Mouse (Mus musculus) spleen, adult 10 weeks (tissue): Measurements from ENCODE around the gene Sar1b. TPM values are rescaled to one million over a fixed set of nuclear protein-coding genes. Genes with fewer than 3 reads are reported as not detected.

ENCODE experiments used
- polyA plus RNA-seq: library from polyadenylated mRNA; stranded (reverse); fragments of 350-450 nt; fragmentation: Illumina TruSeq; extraction: RNeasy Lipid Tissue Mini Kit (QIAGEN cat#74804); gene quantifications from one replicate; pipeline ENCODE4 v1.2.3, GENCODE M21; 2015; ENCODE audit warnings: low replicate concordance; ENCODE audit not compliant: insufficient read depth

Gene Sar1b
- polyA plus RNA-seq, result 65.2 TPM

GRCm38 (mm10) chr11:51763213-51763907 lies at the start of gene Sar1b, which contains the start of gene Sec24a:
Gene Sar1b, plus strand, starts transcription at chr11:51763687.
Gene Sec24a, minus strand, starts transcription at chr11:51763634.

Other genes starting within 250 kb of the Sar1b start
- gene Phykpl, start 178.9 kb upstream of the Sar1b start, polyA plus RNA-seq, result 16.0 TPM
- gene Hnrnpab, start 156.8 kb upstream of the Sar1b start, polyA plus RNA-seq, result 269 TPM
- 26.0 TPM for gene Nhp2, start 144.0 kb upstream of the Sar1b start, polyA plus RNA-seq
- gene Rmnd5b, start 127.8 kb upstream of the Sar1b start, polyA plus RNA-seq, result 30.4 TPM
- gene N4bp3, start 112.8 kb upstream of the Sar1b start, polyA plus RNA-seq, result 0.91 TPM
- 6.0 TPM for gene D930048N14Rik, start 112.7 kb upstream of the Sar1b start, polyA plus RNA-seq
- gene 0610009B22Rik, start 74.8 kb upstream of the Sar1b start, polyA plus RNA-seq, result 22.0 TPM
- 19.9 TPM for gene Sec24a, start 53 bp upstream of the Sar1b start, polyA plus RNA-seq
- gene Jade2, start 94.0 kb downstream of the Sar1b start, polyA plus RNA-seq, result 21.3 TPM
- 63.6 TPM for gene Cdkn2aipnl, start 204.0 kb downstream of the Sar1b start, polyA plus RNA-seq
- gene Ube2b, start 237.1 kb downstream of the Sar1b start, polyA plus RNA-seq, result 243 TPM
- 5.2 TPM for gene Cdkl3, start 240.5 kb downstream of the Sar1b start, polyA plus RNA-seq